Mouse (Mus musculus): ENCODE data around the gene Hps1.

DNA sequence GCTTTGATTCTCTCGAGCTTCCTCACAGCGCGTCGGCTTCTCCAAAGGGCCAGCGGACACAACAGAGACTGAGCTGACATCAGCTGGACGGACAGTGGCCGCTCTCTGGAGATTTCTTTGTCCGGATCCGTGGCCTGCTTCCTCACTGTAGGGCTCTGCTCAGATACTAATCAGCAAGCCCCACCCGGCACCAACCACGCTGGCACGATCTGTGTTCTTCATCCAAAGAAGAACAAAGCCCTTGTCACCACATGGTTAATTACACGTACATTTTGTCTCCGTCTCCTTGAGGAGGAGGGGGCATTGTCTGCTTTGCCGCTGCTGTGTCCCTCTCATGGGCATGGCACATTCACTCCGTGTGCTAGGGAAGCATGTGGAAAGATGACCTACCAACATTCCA is 36.5 kb downstream of the Hps1 start:
- TF ChIP-seq CTCF (IDR thresholded peaks at IDR 0.05; ENCODE audit: insufficient read depth, low read depth, low read length) (no peak), POLR2A (IDR thresholded peaks at IDR 0.05; ENCODE audit: insufficient read depth, low read depth, low read length) (no peak)
